Comparison of ENCODE assay signal across 11 mouse cellular contexts in genomic region chrX:141212802-141213201, GRCm38 (mm10).
DNase-seq lines count a peak whose midpoint lies in the region; ATAC-seq and TF ChIP-seq lines count a peak whose summit lies in the region.
"Had no signal": no experiment of that assay in that cellular context is flagged by ENCODE, and none has a peak within 500 bp of the region (broad histone marks: within the 10 kb centered on the region; RNA-seq: fewer than 3 reads in every experiment).

No protein-coding gene starts in this region.

- ATAC-seq in midbrain, embryonic 12.5 days (ENCODE audit: low FRiP score, low read depth), result peak; percentile 30; the same call in 1 of the 2 replicates
- no peak for ATAC-seq in erythroid progenitor cell, adult 5-6 weeks (replicated peaks; ENCODE audit: low FRiP score, poor library complexity, severe bottlenecking)

- peak; percentile 51 for DNase-seq in urinary bladder, postnatal 14 days (ENCODE audit: low spot score)
- no peak for DNase-seq in urinary bladder, adult 2 months (ENCODE audit: low spot score)
- peak; percentile 7 to 13 for DNase-seq in cerebellum, adult 2 months
- DNase-seq in frontal cortex, adult 2 months (ENCODE audit: extremely low spot score in 1 of 2, low spot score in 1 of 2), result peak; percentile 3 to 72
- DNase-seq in layer of hippocampus, adult 18-20 months (ENCODE audit: low spot score in 2 of 2), result peak; percentile 13 to 66
- no peak for DNase-seq in thymus, postnatal 36 days

- H3K36me3 ChIP-seq in midbrain, embryonic 12.5 days, result no peaks in the 10 kb centered on the region
- H3K36me3 ChIP-seq: embryonic facial prominence, embryonic 13.5 days; limb, embryonic 15.5 days; stomach, embryonic 15.5 days had no signal

- H3K27me3 ChIP-seq in cerebellum, adult 2 months (ENCODE audit: control insufficient read depth, insufficient read depth, low read length), result no peaks in the 10 kb centered on the region
- H3K27me3 ChIP-seq in midbrain, embryonic 12.5 days, result peaks cover 45% of the 10 kb centered on the region

- TF ChIP-seq CTCF in cerebellum, adult 2 months (IDR thresholded peaks at IDR 0.05; ENCODE audit: borderline replicate concordance, insufficient read depth, low read depth, low read length), result no peak

- H3K9ac ChIP-seq in midbrain, embryonic 12.5 days (replicated peaks), result no peak overlapping the region
- H3K9ac ChIP-seq: embryonic facial prominence, embryonic 13.5 days; limb, embryonic 15.5 days; stomach, embryonic 15.5 days had no signal

- H3K9me3 ChIP-seq in midbrain, embryonic 12.5 days, result no peaks in the 10 kb centered on the region
- H3K9me3 ChIP-seq: embryonic facial prominence, embryonic 13.5 days; limb, embryonic 15.5 days; stomach, embryonic 15.5 days had no signal

- TF ChIP-seq POLR2A in cerebellum, adult 2 months (IDR thresholded peaks at IDR 0.05; ENCODE audit: borderline replicate concordance, insufficient read depth, low read length), result no peak

- H3K4me2 ChIP-seq in midbrain, embryonic 12.5 days (replicated peaks), result no peak overlapping the region
- H3K4me2 ChIP-seq: embryonic facial prominence, embryonic 13.5 days; limb, embryonic 15.5 days; stomach, embryonic 15.5 days had no signal

- WGBS in cerebellum, adult 2 months, result 35% methylated on average over 5 of the region's 5 CpGs
- 35% methylated on average over 5 of the region's 5 CpGs for WGBS in midbrain, embryonic 12.5 days

- H3K27ac ChIP-seq in cerebellum, adult 2 months (ENCODE audit: insufficient read depth, low read length), result no peak overlapping the region
- no peak overlapping the region for H3K27ac ChIP-seq in midbrain, embryonic 12.5 days (replicated peaks)
- H3K27ac ChIP-seq: embryonic facial prominence, embryonic 13.5 days; limb, embryonic 15.5 days; stomach, embryonic 15.5 days had no signal

- no peak overlapping the region for H3K4me3 ChIP-seq in cerebellum, adult 2 months (replicated peaks; ENCODE audit: insufficient read depth, low read depth, low read length)
- H3K4me3 ChIP-seq in midbrain, embryonic 12.5 days, result no peak overlapping the region
- H3K4me3 ChIP-seq: embryonic facial prominence, embryonic 13.5 days; limb, embryonic 15.5 days; stomach, embryonic 15.5 days had no signal

- no peaks in the 10 kb centered on the region for H3K4me1 ChIP-seq in cerebellum, adult 2 months (ENCODE audit: control insufficient read depth, insufficient read depth, low read length)
- no peaks in the 10 kb centered on the region for H3K4me1 ChIP-seq in midbrain, embryonic 12.5 days
- H3K4me1 ChIP-seq: embryonic facial prominence, embryonic 13.5 days; limb, embryonic 15.5 days; stomach, embryonic 15.5 days had no signal

Comparison
In these comparisons a context has a peak if more than half of its experiments do, and no peak if none do; other contexts are left out.
1. DNase-seq: peak in urinary bladder, postnatal 14 days (single experiment), cerebellum, adult 2 months (2 of 2), frontal cortex, adult 2 months (2 of 2) and layer of hippocampus, adult 18-20 months (2 of 2); none in urinary bladder, adult 2 months (single experiment) and thymus, postnatal 36 days (0 of 2).